Mouse (Mus musculus): ENCODE measurements around the gene Grrp1. TPM values are rescaled to one million over a fixed set of nuclear protein-coding genes. Genes with fewer than 3 reads are reported as not detected.

Grrp1 gene
- polyA plus RNA-seq, 1 experiment from 2014 or later = 11.6 TPM

- peaks cover 6% of the 10 kb centered on the region for H3K4me1 ChIP-seq (ENCODE audit: insufficient read depth)
- H3K36me3 ChIP-seq (ENCODE audit: insufficient read depth) = no peaks in the 10 kb centered on the region
- ATAC-seq (ENCODE audit: insufficient read depth) (no peak), DNase-seq (peak; percentile 37)
- TF ChIP-seq CTCF (IDR thresholded peaks at IDR 0.05; ENCODE audit: low read depth) = no peak
- no peaks in the 10 kb centered on the region for H3K9me3 ChIP-seq (ENCODE audit: low read depth, low read length)
- H3K9ac ChIP-seq = no peak overlapping the region
- H3K27me3 ChIP-seq (ENCODE audit: insufficient read depth, low read length) = peaks cover 31% of the 10 kb centered on the region
- H3K27ac ChIP-seq (ENCODE audit: low read depth) = no peak overlapping the region
- no peak overlapping the region for H3K4me3 ChIP-seq (ENCODE audit: low read depth, low read length)
- H3K4me2 ChIP-seq = no peak overlapping the region
- 33% methylated on average over 4 of the region's 4 CpGs for whole genome bisulfite sequencing
These were observed 1.9 kb upstream of the Grrp1 start for GRCm38 (mm10) chr4:134255854-134256253.

DNA sequence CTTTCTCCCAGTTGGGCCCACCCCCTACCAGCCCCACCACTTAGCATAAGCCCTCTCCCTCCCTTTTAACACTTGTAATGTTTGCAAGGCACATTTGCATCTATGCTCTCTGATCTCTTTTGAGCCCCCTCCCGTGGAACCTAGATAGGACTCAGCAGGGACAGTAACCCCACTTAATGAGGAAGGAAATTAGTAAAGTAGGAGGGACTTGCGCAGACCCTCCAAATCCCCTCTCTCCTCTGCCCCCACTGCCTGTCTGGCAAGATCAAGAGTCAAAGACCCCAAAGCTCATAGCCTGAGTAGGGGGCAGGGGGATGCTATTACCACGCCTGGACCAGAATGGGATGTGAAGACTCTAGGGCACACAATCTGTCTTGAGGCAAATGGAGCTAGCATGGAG, 929 bp upstream of the Grrp1 start:
- Histone ChIP-seq H3K36me3 (ENCODE audit: insufficient read depth) (no peaks in the 10 kb centered on the region), H3K27me3 (ENCODE audit: insufficient read depth, low read length) (peaks cover 41% of the 10 kb centered on the region), H3K4me1 (ENCODE audit: insufficient read depth) (peaks cover 11% of the 10 kb centered on the region), H3K4me2 (no peak overlapping the region), H3K4me3 (ENCODE audit: low read depth, low read length) (no peak overlapping the region), H3K9ac (no peak overlapping the region), H3K27ac (ENCODE audit: low read depth) (no peak overlapping the region), H3K9me3 (ENCODE audit: low read depth, low read length) (no peaks in the 10 kb centered on the region)
- DNase-seq (no peak), ATAC-seq (ENCODE audit: insufficient read depth) (no peak)
- TF ChIP-seq CTCF (IDR thresholded peaks at IDR 0.05; ENCODE audit: low read depth) = no peak
- WGBS = 48% methylated on average over 3 of the region's 3 CpGs

DNA sequence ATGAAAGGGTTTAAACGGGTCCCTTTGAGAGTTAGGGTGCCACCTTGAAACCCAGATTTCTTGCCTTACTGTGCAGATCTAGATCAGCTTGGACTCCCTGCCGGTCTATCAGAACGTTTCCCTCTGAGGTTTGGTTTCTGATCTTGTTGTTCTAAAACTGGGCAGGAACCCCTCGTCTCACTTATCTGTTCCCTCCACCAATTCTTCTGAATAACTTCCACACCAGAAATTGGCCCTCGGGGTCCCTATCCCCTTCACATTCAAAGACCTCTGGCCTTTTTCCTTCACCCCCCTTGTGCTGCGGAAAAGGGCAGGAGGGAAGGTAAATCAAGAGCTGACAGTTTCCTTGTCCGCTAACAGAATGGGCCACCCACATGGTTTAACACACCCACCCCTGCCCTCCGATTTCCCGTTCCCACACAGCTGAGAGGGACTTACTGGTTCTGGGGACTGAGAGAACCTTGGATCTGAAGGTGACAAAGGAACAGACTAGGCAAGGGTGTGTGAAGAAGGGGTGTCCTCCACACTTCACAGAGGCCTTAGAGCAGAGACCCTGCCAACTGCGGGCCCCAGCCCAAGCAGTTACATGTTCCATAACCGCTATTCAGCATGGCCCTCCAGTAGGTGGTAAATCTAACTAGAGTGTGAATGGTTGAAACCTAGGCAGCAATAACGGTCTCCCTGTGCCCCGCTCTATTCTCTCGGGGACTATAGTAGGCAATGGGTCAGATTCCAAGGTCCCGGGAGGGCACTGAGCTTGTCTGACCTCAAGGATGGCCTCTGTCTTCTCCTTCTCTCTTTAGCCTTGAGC, 790 bp downstream of the Grrp1 start:
- no peaks in the 10 kb centered on the region for H3K9me3 ChIP-seq (ENCODE audit: low read depth, low read length)
- H3K9ac ChIP-seq = 0 out of 2 replicates have a peak overlapping the region, but pooled peaks have one; percentile 0
- H3K4me2 ChIP-seq = peak overlapping the region; percentile 94
- DNase-seq (peak; percentile 28), ATAC-seq (ENCODE audit: insufficient read depth) (no peak)
- H3K27ac ChIP-seq (ENCODE audit: low read depth) = peak overlapping the region; percentile 3; the same call in 1 of the 2 replicates
- peaks cover 11% of the 10 kb centered on the region for H3K4me1 ChIP-seq (ENCODE audit: insufficient read depth)
- H3K36me3 ChIP-seq (ENCODE audit: insufficient read depth) = no peaks in the 10 kb centered on the region
- peaks cover 54% of the 10 kb centered on the region for H3K27me3 ChIP-seq (ENCODE audit: insufficient read depth, low read length)
- WGBS = 14% methylated on average over 15 of the region's 15 CpGs
- H3K4me3 ChIP-seq (ENCODE audit: low read depth, low read length) = peak overlapping the region; percentile 48
- no peak for TF ChIP-seq CTCF (IDR thresholded peaks at IDR 0.05; ENCODE audit: low read depth)

GRCm38 (mm10) chr4:134252131-134252910, 1.6 kb downstream of the Grrp1 start:
- no peak for TF ChIP-seq CTCF (IDR thresholded peaks at IDR 0.05; ENCODE audit: low read depth)
- peak overlapping the region; percentile 63; the same call in 1 of the 2 replicates for H3K9ac ChIP-seq
- H3K36me3 ChIP-seq (ENCODE audit: insufficient read depth) = no peaks in the 10 kb centered on the region
- DNase-seq (peak; percentile 36), ATAC-seq (ENCODE audit: insufficient read depth) (no peak)
- H3K4me1 ChIP-seq (ENCODE audit: insufficient read depth) = peaks cover 11% of the 10 kb centered on the region
- H3K27me3 ChIP-seq (ENCODE audit: insufficient read depth, low read length) = peaks cover 59% of the 10 kb centered on the region
- H3K4me3 ChIP-seq (ENCODE audit: low read depth, low read length) = peak overlapping the region; percentile 48
- H3K27ac ChIP-seq (ENCODE audit: low read depth) = no peak overlapping the region
- no peaks in the 10 kb centered on the region for H3K9me3 ChIP-seq (ENCODE audit: low read depth, low read length)
- peak overlapping the region; percentile 94 for H3K4me2 ChIP-seq
- 11% methylated on average over 22 of the region's 22 CpGs for WGBS

- Histone ChIP-seq H3K27ac (ENCODE audit: low read depth) (no peak overlapping the region), H3K4me3 (ENCODE audit: low read depth, low read length) (peak overlapping the region; percentile 48), H3K4me1 (ENCODE audit: insufficient read depth) (peaks cover 7% of the 10 kb centered on the region), H3K27me3 (ENCODE audit: insufficient read depth, low read length) (peaks cover 63% of the 10 kb centered on the region), H3K36me3 (ENCODE audit: insufficient read depth) (no peaks in the 10 kb centered on the region), H3K9ac (peak overlapping the region; percentile 63), H3K4me2 (peak overlapping the region; percentile 94), H3K9me3 (ENCODE audit: low read depth, low read length) (no peaks in the 10 kb centered on the region)
- peak; percentile 25; the same call in 1 of the 2 replicates for ATAC-seq (ENCODE audit: insufficient read depth)
- 1% methylated on average over 91 of the region's 91 CpGs for WGBS
- TF ChIP-seq CTCF (IDR thresholded peaks at IDR 0.05; ENCODE audit: low read depth) = no peak
- peak; percentile 67 for DNase-seq
These were observed 2.4 kb downstream of the Grrp1 start for GRCm38 (mm10) chr4:134251241-134252130.

DNA sequence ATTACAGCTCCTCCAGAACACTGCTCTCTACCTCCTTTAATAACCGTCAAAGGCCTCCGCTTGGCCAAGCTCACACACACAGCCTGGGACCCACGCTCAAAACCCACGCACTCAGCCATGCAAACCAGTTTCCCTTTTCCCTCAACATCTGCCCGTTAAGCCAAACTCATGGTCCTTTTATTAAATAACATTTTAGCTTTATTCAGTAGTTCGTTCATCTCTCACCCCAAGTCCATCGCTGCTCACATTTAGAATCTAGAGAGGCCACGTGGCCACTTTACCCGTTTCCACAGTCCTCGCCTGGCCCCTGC, 3.0 kb downstream of the Grrp1 start:
- Histone ChIP-seq H3K4me3 (ENCODE audit: low read depth, low read length) (peak overlapping the region; percentile 48), H3K36me3 (ENCODE audit: insufficient read depth) (no peaks in the 10 kb centered on the region), H3K27ac (ENCODE audit: low read depth) (no peak overlapping the region), H3K9me3 (ENCODE audit: low read depth, low read length) (no peaks in the 10 kb centered on the region), H3K4me2 (peak overlapping the region; percentile 94), H3K9ac (peak overlapping the region; percentile 63), H3K4me1 (ENCODE audit: insufficient read depth) (peaks cover 7% of the 10 kb centered on the region), H3K27me3 (ENCODE audit: insufficient read depth, low read length) (peaks cover 63% of the 10 kb centered on the region)
- 20% methylated on average over 10 of the region's 10 CpGs for WGBS
- DNase-seq (no peak), ATAC-seq (ENCODE audit: insufficient read depth) (no peak)
- no peak for TF ChIP-seq CTCF (IDR thresholded peaks at IDR 0.05; ENCODE audit: low read depth)
